Mouse (Mus musculus) neural tube, embryonic 12.5 days (tissue): ENCODE measurements around the gene Vmn2r18. TPM values are rescaled to one million over a fixed set of nuclear protein-coding genes. Genes with fewer than 3 reads are reported as not detected.

Experiments
- ATAC-seq: fragments of 200-750 bp; cut with Nextera tagmentation; 2 replicates; pipeline ENCODE4 v1.8.0; 2017; ENCODE audit warnings: low read depth, mild to moderate bottlenecking, moderate TSS enrichment, moderate library complexity; ENCODE audit not compliant: low FRiP score
- H3K27ac ChIP-seq: fragments of 300-500 bp; sonication (generic); 2 replicates; pipeline ENCODE4 v1.5.1; 2016
- H3K27me3 ChIP-seq: fragments of 300-500 bp; sonication (generic); replicated peaks from 2 replicates; pipeline ENCODE4 v1.6.1; 2016; ENCODE audit warnings: mild to moderate bottlenecking
- H3K36me3 ChIP-seq: fragments of 300-500 bp; sonication (generic); 2 replicates; pipeline ENCODE4 v1.6.1; 2016; ENCODE audit warnings: mild to moderate bottlenecking
- H3K4me1 ChIP-seq: fragments of 300-500 bp; sonication (generic); 2 replicates; pipeline ENCODE4 v1.6.1; 2016
- H3K4me2 ChIP-seq: fragments of 300-500 bp; sonication (generic); replicated peaks from 2 replicates; pipeline ENCODE4 v1.6.1; 2016; ENCODE audit warnings: mild to moderate bottlenecking
- H3K4me3 ChIP-seq: fragments of 300-500 bp; sonication (generic); 2 replicates; pipeline ENCODE4 v1.5.1; 2016
- H3K9ac ChIP-seq: fragments of 300-500 bp; sonication (generic); 2 replicates; pipeline ENCODE4 v1.6.1; 2016; ENCODE audit warnings: mild to moderate bottlenecking
- H3K9me3 ChIP-seq: fragments of 300-500 bp; sonication (generic); 2 replicates; pipeline ENCODE4 v1.6.1; 2016; ENCODE audit warnings: mild to moderate bottlenecking
- WGBS: fragments of 180-500 bp; shearing (Covaris S2); methylation state at CpG from one replicate; pipeline ENCODE4 v1.1.7; 2016; 5-methylcytosine and 5-hydroxymethylcytosine counted together
- polyA plus RNA-seq: library from polyadenylated mRNA; unstranded; fragments of >200 nt; fragmentation: Nextera tagmentation; extraction: Ambion mirVana; gene quantifications from 2 replicates; pipeline ENCODE4 v1.2.1, GENCODE M21; 2016

Gene Vmn2r18
- polyA plus RNA-seq: 0.04 TPM in 1 of 2 replicates, not detected in the other

GRCm38 (mm10) chr5:151605921-151606320 lies at the start of gene Vmn2r18:
Vmn2r18 (minus strand) TSS chr5:151606021.
- H3K36me3 ChIP-seq: no peaks in the 10 kb centered on the region
- H3K4me1 ChIP-seq: no peaks in the 10 kb centered on the region
- no peak within 1 kb of the TSS for H3K27ac ChIP-seq

GRCm38 (mm10) chr5:151651411-151651784 lies 45.6 kb upstream of the Vmn2r18 start:
- Histone ChIP-seq H3K27me3 (no peaks in the 10 kb centered on the region), H3K9ac (no peak overlapping the region), H3K4me2 (peak overlapping the region; percentile 77), H3K9me3 (no peaks in the 10 kb centered on the region), H3K36me3 (peaks cover 26% of the 10 kb centered on the region), H3K4me1 (peaks cover 8% of the 10 kb centered on the region), H3K4me3 (no peak overlapping the region), H3K27ac (no peak overlapping the region)
- WGBS: 66% methylated on average over 3 of the region's 3 CpGs
- peak; percentile 21; the same call in 1 of the 2 replicates for ATAC-seq

More at GRCm38 (mm10) chr5:151605921-151606320, at the start of gene Vmn2r18:
- H3K9ac ChIP-seq: no peak within 1 kb of the TSS
- H3K27me3 ChIP-seq: no peaks in the 10 kb centered on the region
- ATAC-seq: no peak
- WGBS: 91% methylated on average over 3 of the region's 3 CpGs
- no peaks in the 10 kb centered on the region for H3K9me3 ChIP-seq
- H3K4me2 ChIP-seq: no peak within 1 kb of the TSS
- no peak within 1 kb of the TSS for H3K4me3 ChIP-seq

GRCm38 (mm10) chr5:151650700-151651410 lies 45.0 kb upstream of the Vmn2r18 start, which contains the start of gene Rfc3:
Rfc3 (minus strand) TSS chr5:151651242.
- H3K4me3 ChIP-seq: peak within 1 kb of the TSS; percentile 71
- WGBS: 1% methylated on average over 42 of the region's 42 CpGs
- H3K9me3 ChIP-seq: no peaks in the 10 kb centered on the region
- H3K27ac ChIP-seq: peak within 1 kb of the TSS; percentile 66; the same call in 1 of the 2 replicates
- H3K4me2 ChIP-seq: peak within 1 kb of the TSS; percentile 77
- H3K36me3 ChIP-seq: peaks cover 32% of the 10 kb centered on the region
- ATAC-seq: peak; percentile 99
- H3K27me3 ChIP-seq: no peaks in the 10 kb centered on the region
- H3K4me1 ChIP-seq: peaks cover 8% of the 10 kb centered on the region
- H3K9ac ChIP-seq: peak within 1 kb of the TSS; percentile 71

- Histone ChIP-seq H3K9me3 (no peaks in the 10 kb centered on the region), H3K36me3 (peaks cover 88% of the 10 kb centered on the region), H3K27me3 (no peaks in the 10 kb centered on the region), H3K4me3 (no peak overlapping the region), H3K27ac (no peak overlapping the region), H3K9ac (no peak overlapping the region), H3K4me2 (no peak overlapping the region), H3K4me1 (peaks cover 5% of the 10 kb centered on the region)
- 94% methylated on average over 7 of the region's 7 CpGs for WGBS
- no peak for ATAC-seq
These were observed 39.0 kb upstream of the Vmn2r18 start for GRCm38 (mm10) chr5:151644845-151645244.

GRCm38 (mm10) chr5:151642867-151643266 lies 37.0 kb upstream of the Vmn2r18 start:
- Histone ChIP-seq H3K4me3 (no peak overlapping the region), H3K36me3 (peaks cover 77% of the 10 kb centered on the region), H3K27me3 (no peaks in the 10 kb centered on the region), H3K27ac (no peak overlapping the region), H3K9me3 (no peaks in the 10 kb centered on the region), H3K9ac (no peak overlapping the region), H3K4me2 (no peak overlapping the region), H3K4me1 (no peaks in the 10 kb centered on the region)
- WGBS: 89% methylated on average over 5 of the region's 5 CpGs
- no peak for ATAC-seq

- no peaks in the 10 kb centered on the region for H3K27me3 ChIP-seq
- H3K9ac ChIP-seq: no peak overlapping the region
- no peaks in the 10 kb centered on the region for H3K9me3 ChIP-seq
- no peak overlapping the region for H3K4me3 ChIP-seq
- no peak overlapping the region for H3K4me2 ChIP-seq
- peaks cover 70% of the 10 kb centered on the region for H3K36me3 ChIP-seq
- no peak overlapping the region for H3K27ac ChIP-seq
- H3K4me1 ChIP-seq: no peaks in the 10 kb centered on the region
- WGBS: 95% methylated on average over 1 of the region's 1 CpGs
- ATAC-seq: no peak
These were observed 36.3 kb upstream of the Vmn2r18 start for GRCm38 (mm10) chr5:151642102-151642501.

- 52% methylated on average over 1 of the region's 1 CpGs for WGBS
- Histone ChIP-seq H3K27ac (no peak overlapping the region), H3K4me2 (no peak overlapping the region), H3K9ac (no peak overlapping the region), H3K36me3 (no peaks in the 10 kb centered on the region), H3K9me3 (no peaks in the 10 kb centered on the region), H3K27me3 (no peaks in the 10 kb centered on the region), H3K4me1 (no peaks in the 10 kb centered on the region), H3K4me3 (no peak overlapping the region)
- ATAC-seq: no peak
These were observed 4.1 kb downstream of the Vmn2r18 start for GRCm38 (mm10) chr5:151601696-151602095.

Other genes starting within 250 kb of the Vmn2r18 start
- gene Gm42906, start 177.9 kb downstream of the Vmn2r18 start, polyA plus RNA-seq: not detected in 2 replicates
- 84.5 and 88.4 TPM in 2 replicates for gene Rfc3, start 45.2 kb upstream of the Vmn2r18 start, polyA plus RNA-seq